Mouse (Mus musculus): ENCODE results near the gene Tdrd7. TPM values are rescaled to one million over a fixed set of nuclear protein-coding genes. Genes with fewer than 3 reads are reported as not detected.

The Tdrd7 gene
- polyA plus RNA-seq, 1 experiment from 2014 or later, result 17.1 TPM

GRCm38 (mm10) chr4:46053323-46054107 lies 88.4 kb downstream of the Tdrd7 start:
- Histone ChIP-seq H3K9me3 (no peaks in the 10 kb centered on the region), H3K9ac (no peak overlapping the region), H3K27ac (no peak overlapping the region), H3K36me3 (no peaks in the 10 kb centered on the region), H3K4me2 (no peak overlapping the region), H3K4me1 (no peaks in the 10 kb centered on the region), H3K4me3 (no peak overlapping the region), H3K27me3 (no peaks in the 10 kb centered on the region)
- ATAC-seq (ENCODE audit: borderline replicate concordance, extremely low read depth, low FRiP score, low TSS enrichment), result no peak
- 84% methylated on average over 9 of the region's 9 CpGs for WGBS

GRCm38 (mm10) chr4:46056163-46056562 lies 91.0 kb downstream of the Tdrd7 start:
- no peak overlapping the region for H3K4me3 ChIP-seq
- no peaks in the 10 kb centered on the region for H3K27me3 ChIP-seq
- H3K36me3 ChIP-seq, result no peaks in the 10 kb centered on the region
- H3K4me2 ChIP-seq, result no peak overlapping the region
- no peak overlapping the region for H3K27ac ChIP-seq
- H3K4me1 ChIP-seq, result no peaks in the 10 kb centered on the region
- H3K9me3 ChIP-seq, result no peaks in the 10 kb centered on the region
- no peak overlapping the region for H3K9ac ChIP-seq
- no peak for ATAC-seq (ENCODE audit: borderline replicate concordance, extremely low read depth, low FRiP score, low TSS enrichment)
- 84% methylated on average over 5 of the region's 5 CpGs for WGBS

GRCm38 (mm10) chr4:46061259-46061962 lies 96.3 kb downstream of the Tdrd7 start:
- Histone ChIP-seq H3K9me3 (no peaks in the 10 kb centered on the region), H3K4me2 (no peak overlapping the region), H3K4me1 (peaks cover 12% of the 10 kb centered on the region), H3K36me3 (no peaks in the 10 kb centered on the region), H3K4me3 (no peak overlapping the region), H3K27ac (no peak overlapping the region), H3K9ac (no peak overlapping the region), H3K27me3 (no peaks in the 10 kb centered on the region)
- 87% methylated on average over 12 of the region's 12 CpGs for WGBS
- ATAC-seq (ENCODE audit: borderline replicate concordance, extremely low read depth, low FRiP score, low TSS enrichment), result no peak

- 71% methylated on average over 4 of the region's 4 CpGs for WGBS
- no peak overlapping the region for H3K4me2 ChIP-seq
- peaks cover 12% of the 10 kb centered on the region for H3K4me1 ChIP-seq
- no peak overlapping the region for H3K4me3 ChIP-seq
- H3K9ac ChIP-seq, result no peak overlapping the region
- no peaks in the 10 kb centered on the region for H3K9me3 ChIP-seq
- H3K27ac ChIP-seq, result peak overlapping the region; percentile 80; the same call in 1 of the 2 replicates
- no peak for ATAC-seq (ENCODE audit: borderline replicate concordance, extremely low read depth, low FRiP score, low TSS enrichment)
- no peaks in the 10 kb centered on the region for H3K36me3 ChIP-seq
- no peaks in the 10 kb centered on the region for H3K27me3 ChIP-seq
These were observed 98.7 kb downstream of the Tdrd7 start for GRCm38 (mm10) chr4:46063841-46064240.

- H3K9me3 ChIP-seq, result no peaks in the 10 kb centered on the region
- H3K4me1 ChIP-seq, result peaks cover 12% of the 10 kb centered on the region
- H3K4me2 ChIP-seq, result no peak overlapping the region
- peak overlapping the region; percentile 80 for H3K27ac ChIP-seq
- 35% methylated on average over 8 of the region's 8 CpGs for WGBS
- H3K4me3 ChIP-seq, result no peak overlapping the region
- H3K27me3 ChIP-seq, result no peaks in the 10 kb centered on the region
- H3K36me3 ChIP-seq, result no peaks in the 10 kb centered on the region
- H3K9ac ChIP-seq, result no peak overlapping the region
- no peak for ATAC-seq (ENCODE audit: borderline replicate concordance, extremely low read depth, low FRiP score, low TSS enrichment)
These were observed 99.1 kb downstream of the Tdrd7 start for GRCm38 (mm10) chr4:46064263-46064662.

- Histone ChIP-seq H3K9me3 (no peaks in the 10 kb centered on the region), H3K4me3 (no peak overlapping the region), H3K9ac (no peak overlapping the region), H3K4me2 (no peak overlapping the region), H3K4me1 (peaks cover 12% of the 10 kb centered on the region), H3K36me3 (no peaks in the 10 kb centered on the region), H3K27ac (peak overlapping the region; percentile 80), H3K27me3 (no peaks in the 10 kb centered on the region)
- WGBS, result 66% methylated on average over 3 of the region's 3 CpGs
- peak; percentile 65; the same call in 1 of the 2 replicates for ATAC-seq (ENCODE audit: borderline replicate concordance, extremely low read depth, low FRiP score, low TSS enrichment)
These were observed 99.8 kb downstream of the Tdrd7 start for GRCm38 (mm10) chr4:46064961-46065360.

- Histone ChIP-seq H3K4me2 (no peak overlapping the region), H3K27ac (peak overlapping the region; percentile 80)
- peak; percentile 49; the same call in 1 of the 2 replicates for ATAC-seq (ENCODE audit: borderline replicate concordance, extremely low read depth, low FRiP score, low TSS enrichment)
These were observed 100.7 kb downstream of the Tdrd7 start for GRCm38 (mm10) chr4:46065695-46066340.

GRCm38 (mm10) chr4:46068060-46068459 lies 102.9 kb downstream of the Tdrd7 start:
- WGBS, result 53% methylated on average over 3 of the region's 3 CpGs
- no peak overlapping the region for H3K27ac ChIP-seq
- no peaks in the 10 kb centered on the region for H3K36me3 ChIP-seq
- H3K4me1 ChIP-seq, result peaks cover 12% of the 10 kb centered on the region
- H3K9me3 ChIP-seq, result no peaks in the 10 kb centered on the region
- H3K9ac ChIP-seq, result no peak overlapping the region
- H3K4me2 ChIP-seq, result no peak overlapping the region
- H3K27me3 ChIP-seq, result no peaks in the 10 kb centered on the region
- H3K4me3 ChIP-seq, result no peak overlapping the region
- ATAC-seq (ENCODE audit: borderline replicate concordance, extremely low read depth, low FRiP score, low TSS enrichment), result no peak

More at GRCm38 (mm10) chr4:46065695-46066340, 100.7 kb downstream of the Tdrd7 start:
- peaks cover 12% of the 10 kb centered on the region for H3K4me1 ChIP-seq
- H3K36me3 ChIP-seq, result no peaks in the 10 kb centered on the region
- H3K9me3 ChIP-seq, result no peaks in the 10 kb centered on the region
- H3K4me3 ChIP-seq, result no peak overlapping the region
- WGBS, result 34% methylated on average over 8 of the region's 8 CpGs
- no peaks in the 10 kb centered on the region for H3K27me3 ChIP-seq
- H3K9ac ChIP-seq, result no peak overlapping the region

- Histone ChIP-seq H3K9ac (no peak overlapping the region), H3K36me3 (no peaks in the 10 kb centered on the region), H3K4me2 (no peak overlapping the region), H3K27me3 (no peaks in the 10 kb centered on the region), H3K4me3 (no peak overlapping the region), H3K27ac (no peak overlapping the region), H3K4me1 (peaks cover 12% of the 10 kb centered on the region), H3K9me3 (no peaks in the 10 kb centered on the region)
- no peak for ATAC-seq (ENCODE audit: borderline replicate concordance, extremely low read depth, low FRiP score, low TSS enrichment)
- WGBS, result 43% methylated on average over 1 of the region's 1 CpGs
These were observed 103.4 kb downstream of the Tdrd7 start for GRCm38 (mm10) chr4:46068573-46068972.

- Histone ChIP-seq H3K9me3 (no peaks in the 10 kb centered on the region), H3K9ac (no peak overlapping the region), H3K4me3 (no peak overlapping the region), H3K27me3 (no peaks in the 10 kb centered on the region), H3K4me1 (peaks cover 9% of the 10 kb centered on the region), H3K36me3 (no peaks in the 10 kb centered on the region), H3K27ac (no peak overlapping the region), H3K4me2 (no peak overlapping the region)
- WGBS, result 68% methylated on average over 6 of the region's 6 CpGs
- no peak for ATAC-seq (ENCODE audit: borderline replicate concordance, extremely low read depth, low FRiP score, low TSS enrichment)
These were observed 104.8 kb downstream of the Tdrd7 start for GRCm38 (mm10) chr4:46069851-46070482.

GRCm38 (mm10) chr4:46072631-46073030 lies 107.5 kb downstream of the Tdrd7 start:
- Histone ChIP-seq H3K36me3 (no peaks in the 10 kb centered on the region), H3K9me3 (no peaks in the 10 kb centered on the region)
- WGBS, result 83% methylated on average over 6 of the region's 6 CpGs

More at GRCm38 (mm10) chr4:46072631-46073030, 107.5 kb downstream of the Tdrd7 start:
- ATAC-seq (ENCODE audit: borderline replicate concordance, extremely low read depth, low FRiP score, low TSS enrichment), result no peak
- Histone ChIP-seq H3K4me1 (peaks cover 9% of the 10 kb centered on the region), H3K27ac (no peak overlapping the region), H3K27me3 (no peaks in the 10 kb centered on the region), H3K4me2 (no peak overlapping the region), H3K9ac (no peak overlapping the region), H3K4me3 (no peak overlapping the region)

Measured in lung, embryonic 15.5 days (tissue).